Mouse (Mus musculus) hindbrain, embryonic 14.5 days (tissue): Measurements from ENCODE around the gene Cabp4. TPM values are rescaled to one million over a fixed set of nuclear protein-coding genes. Genes with fewer than 3 reads are reported as not detected.

ENCODE experiments used
- ATAC-seq: fragments of 200-750 bp; cut with Nextera tagmentation; 2 replicates; pipeline ENCODE4 v1.8.0; 2017; ENCODE audit warnings: moderate number of reproducible peaks, mild to moderate bottlenecking, moderate TSS enrichment, moderate library complexity; ENCODE audit not compliant: low FRiP score
- DNase-seq: peaks from one replicate; pipeline ENCODE4 v3.0.0-alpha.2; 2015; ENCODE audit warnings: low spot score
- H3K27ac ChIP-seq: fragments of 300-500 bp; sonication (generic); 2 replicates; pipeline ENCODE4 v1.5.1; 2014; ENCODE audit warnings: mild to moderate bottlenecking, moderate library complexity
- H3K27me3 ChIP-seq: fragments of 300-500 bp; sonication (generic); 2 replicates; pipeline ENCODE4 v1.6.1; 2014; ENCODE audit warnings: mild to moderate bottlenecking, low read length, mixed read lengths; ENCODE audit not compliant: control insufficient read depth, insufficient read depth
- H3K36me3 ChIP-seq: fragments of 300-500 bp; sonication (generic); replicated peaks from 2 replicates; pipeline ENCODE4 v1.6.1; 2014; ENCODE audit not compliant: control insufficient read depth, insufficient read depth
- H3K4me1 ChIP-seq: fragments of 300-500 bp; sonication (generic); replicated peaks from 2 replicates; pipeline ENCODE4 v1.6.1; 2014; ENCODE audit warnings: antibody characterized with exemption, low read length, mixed read lengths; ENCODE audit not compliant: control insufficient read depth, insufficient read depth
- H3K4me2 ChIP-seq: fragments of 300-500 bp; sonication (generic); replicated peaks from 2 replicates; pipeline ENCODE4 v1.6.1; 2014; ENCODE audit warnings: mild to moderate bottlenecking, moderate library complexity
- H3K4me3 ChIP-seq: fragments of 300-500 bp; sonication (generic); replicated peaks from 2 replicates; pipeline ENCODE4 v1.5.1; 2014; ENCODE audit warnings: mild to moderate bottlenecking, low read length
- H3K9ac ChIP-seq: fragments of 300-500 bp; sonication (generic); 2 replicates; pipeline ENCODE4 v1.6.1; 2014
- H3K9me3 ChIP-seq: fragments of 300-500 bp; sonication (generic); 2 replicates; pipeline ENCODE4 v1.6.1; 2016; ENCODE audit warnings: low read length; ENCODE audit not compliant: control insufficient read depth
- WGBS: fragments of 180-500 bp; shearing (Covaris S2); extraction: QIAGEN DNeasy Blood & Tissue Kit; methylation state at CpG from one replicate; pipeline ENCODE4 v1.1.7; 2014; 5-methylcytosine and 5-hydroxymethylcytosine counted together
- polyA plus RNA-seq: library from polyadenylated mRNA; unstranded; fragments of >200 nt; fragmentation: Nextera tagmentation; extraction: Ambion mirVana; gene quantifications from 2 replicates; pipeline ENCODE4 v1.2.1, GENCODE M21; 2014

The Cabp4 gene
- polyA plus RNA-seq, 1 experiment from 2014 or later = 0.11 TPM

GRCm38 (mm10) chr19:4086156-4086555 lies 57.7 kb downstream of the Cabp4 start:
- H3K9ac ChIP-seq = no peak overlapping the region
- no peak overlapping the region for H3K4me3 ChIP-seq
- H3K36me3 ChIP-seq = no peaks in the 10 kb centered on the region
- no peaks in the 10 kb centered on the region for H3K27me3 ChIP-seq
- no peak overlapping the region for H3K27ac ChIP-seq
- 90% methylated on average over 15 of the region's 15 CpGs for WGBS
- DNase-seq = no peak
- H3K4me2 ChIP-seq = no peak overlapping the region
- no peaks in the 10 kb centered on the region for H3K9me3 ChIP-seq
- ATAC-seq = no peak
- no peaks in the 10 kb centered on the region for H3K4me1 ChIP-seq

Other genes with a start within 250 kb of the Cabp4 start
- 11.6 and 13.3 TPM in 2 replicates for gene Tcirg1, start 236.9 kb downstream of the Cabp4 start, polyA plus RNA-seq
- gene Ndufs8, start 231.3 kb downstream of the Cabp4 start, polyA plus RNA-seq = 310 and 332 TPM in 2 replicates
- gene Aldh3b1, start 214.2 kb downstream of the Cabp4 start, polyA plus RNA-seq = 2.4 and 3.3 TPM in 2 replicates
- 9.7 and 10.4 TPM in 2 replicates for gene Unc93b1, start 208.8 kb downstream of the Cabp4 start, polyA plus RNA-seq
- not detected in 2 replicates for gene Aldh3b3, start 185.4 kb downstream of the Cabp4 start, polyA plus RNA-seq
- 0.13 and 0.32 TPM in 2 replicates for gene Aldh3b2, start 171.7 kb downstream of the Cabp4 start, polyA plus RNA-seq
- 2.1 and 3.6 TPM in 2 replicates for gene Acy3, start 157.5 kb downstream of the Cabp4 start, polyA plus RNA-seq
- 0.46 TPM in 2 replicates for gene Tbx10, start 151.3 kb downstream of the Cabp4 start, polyA plus RNA-seq
- gene Nudt8, start 143.5 kb downstream of the Cabp4 start, polyA plus RNA-seq = 23.5 TPM in 2 replicates
- 2.7 and 3.4 TPM in 2 replicates for gene Gm49405, start 143.4 kb downstream of the Cabp4 start, polyA plus RNA-seq
- 4.1 and 5.0 TPM in 2 replicates for gene Doc2g, start 140.7 kb downstream of the Cabp4 start, polyA plus RNA-seq
- 242 and 259 TPM in 2 replicates for gene Ndufv1, start 131.2 kb downstream of the Cabp4 start, polyA plus RNA-seq
- 477 and 497 TPM in 2 replicates for gene Gstp1, start 106.0 kb downstream of the Cabp4 start, polyA plus RNA-seq
- gene Gstp2, start 98.0 kb downstream of the Cabp4 start, polyA plus RNA-seq = 1.7 TPM in 1 of 2 replicates, not detected in the other
- gene Gstp3, start 84.5 kb downstream of the Cabp4 start, polyA plus RNA-seq = not detected in 2 replicates
- not detected in 2 replicates for gene Cabp2, start 62.5 kb downstream of the Cabp4 start, polyA plus RNA-seq
- gene Cdk2ap2, start 46.9 kb downstream of the Cabp4 start, polyA plus RNA-seq = 79.2 and 82.1 TPM in 2 replicates
- 70.0 and 74.7 TPM in 2 replicates for gene Pitpnm1, start 44.0 kb downstream of the Cabp4 start, polyA plus RNA-seq
- gene Aip, start 18.2 kb downstream of the Cabp4 start, polyA plus RNA-seq = 93.8 and 99.7 TPM in 2 replicates
- gene Gpr152, start 4.2 kb downstream of the Cabp4 start, polyA plus RNA-seq = not detected in 2 replicates
- 102 TPM in 2 replicates for gene Coro1b, start 4.6 kb upstream of the Cabp4 start, polyA plus RNA-seq
- gene Ptprcap, start 9.6 kb upstream of the Cabp4 start, polyA plus RNA-seq = 0.44 and 0.68 TPM in 2 replicates
- 35.8 and 39.7 TPM in 2 replicates for gene Rps6kb2, start 19.3 kb upstream of the Cabp4 start, polyA plus RNA-seq
- 5.3 and 6.0 TPM in 2 replicates for gene Carns1, start 31.4 kb upstream of the Cabp4 start, polyA plus RNA-seq
- 0.43 and 0.68 TPM in 2 replicates for gene Tbc1d10c, start 47.3 kb upstream of the Cabp4 start, polyA plus RNA-seq
- 581 and 604 TPM in 2 replicates for gene Ppp1ca, start 48.0 kb upstream of the Cabp4 start, polyA plus RNA-seq
- gene Rad9a, start 57.6 kb upstream of the Cabp4 start, polyA plus RNA-seq = 19.4 and 22.5 TPM in 2 replicates
- 0.51 and 0.53 TPM in 2 replicates for gene Clcf1, start 70.2 kb upstream of the Cabp4 start, polyA plus RNA-seq
- gene AC109138.7, start 70.3 kb upstream of the Cabp4 start, polyA plus RNA-seq = not detected in 2 replicates
- gene Pold4, start 87.9 kb upstream of the Cabp4 start, polyA plus RNA-seq = 18.8 and 20.4 TPM in 2 replicates
- 12.9 and 13.4 TPM in 2 replicates for gene Ssh3, start 125.1 kb upstream of the Cabp4 start, polyA plus RNA-seq
- gene Ankrd13d, start 139.1 kb upstream of the Cabp4 start, polyA plus RNA-seq = 50.7 and 56.6 TPM in 2 replicates
- 29.2 and 30.4 TPM in 2 replicates for gene Grk2, start 162.2 kb upstream of the Cabp4 start, polyA plus RNA-seq